Mouse (Mus musculus): Measurements from ENCODE around the gene Gm10974. TPM values are rescaled to one million over a fixed set of nuclear protein-coding genes. Genes with fewer than 3 reads are reported as not detected.

Gene Gm10974
- total and polyA plus RNA-seq, 2 experiments from 2014 or later: not detected

DNA sequence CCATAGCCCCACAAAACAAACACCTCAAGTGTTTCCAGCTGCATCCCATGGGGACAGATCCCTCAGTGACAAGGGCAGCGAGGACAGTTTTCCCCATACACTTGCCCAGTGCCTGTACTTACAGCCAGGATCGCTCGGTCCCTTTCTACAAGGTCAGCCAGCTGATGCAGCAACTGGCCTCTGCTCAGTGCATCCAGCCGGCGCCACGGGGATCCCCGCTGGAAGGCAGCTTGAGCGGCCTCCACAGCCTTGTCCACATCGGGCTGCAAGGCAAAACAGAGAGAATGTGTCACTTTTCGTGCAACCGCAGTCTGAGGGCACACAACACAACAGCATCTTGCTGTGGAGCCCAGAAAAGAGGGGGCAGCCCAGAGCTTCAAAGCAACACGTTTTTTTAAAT is 53.3 kb downstream of the Gm10974 start:
- WGBS: 46% methylated on average over 12 of the region's 12 CpGs
- TF ChIP-seq CTCF (IDR thresholded peaks at IDR 0.05; ENCODE audit: low read depth) (no peak), EP300 (IDR thresholded peaks at IDR 0.05; ENCODE audit: low read depth) (no peak)
- ATAC-seq (ENCODE audit: insufficient read depth, low read depth): no peak

GRCm38 (mm10) chr7:66421903-66422302 is 56.2 kb downstream of the Gm10974 start:
- Histone ChIP-seq H3K9me3 (replicated peaks; ENCODE audit: control insufficient read depth, low read length) (no peaks in the 10 kb centered on the region), H3K36me3 (replicated peaks; ENCODE audit: control insufficient read depth, insufficient read depth, low read length) (no peaks in the 10 kb centered on the region), H3K9ac (replicated peaks; ENCODE audit: low read depth, low read length) (no peak overlapping the region), H3K4me3 (ENCODE audit: low read depth, low read length) (no peak overlapping the region), H3K4me1 (ENCODE audit: control insufficient read depth, insufficient read depth) (no peaks in the 10 kb centered on the region), H3K27me3 (ENCODE audit: control insufficient read depth, insufficient read depth, low read length) (peaks cover 34% of the 10 kb centered on the region), H3K4me2 (ENCODE audit: low read depth, low read length) (no peak overlapping the region), H3K27ac (ENCODE audit: low read depth) (no peak overlapping the region)
- ATAC-seq (ENCODE audit: insufficient read depth, low read depth): no peak
- WGBS: 68% methylated on average over 8 of the region's 8 CpGs
- no peak for DNase-seq (ENCODE audit: low spot score)
- TF ChIP-seq EP300 (IDR thresholded peaks at IDR 0.05; ENCODE audit: low read depth) (no peak), CTCF (IDR thresholded peaks at IDR 0.05; ENCODE audit: low read depth) (no peak)

More for the DNA sequence above, 53.3 kb downstream of the Gm10974 start:
- Histone ChIP-seq H3K9ac (replicated peaks; ENCODE audit: low read depth, low read length) (no peak overlapping the region), H3K27me3 (ENCODE audit: control insufficient read depth, insufficient read depth, low read length) (peaks cover 11% of the 10 kb centered on the region; the same call in 1 of the 2 replicates), H3K4me2 (ENCODE audit: low read depth, low read length) (no peak overlapping the region), H3K36me3 (replicated peaks; ENCODE audit: control insufficient read depth, insufficient read depth, low read length) (no peaks in the 10 kb centered on the region), H3K4me1 (ENCODE audit: control insufficient read depth, insufficient read depth) (no peaks in the 10 kb centered on the region), H3K4me3 (ENCODE audit: low read depth, low read length) (no peak overlapping the region), H3K9me3 (replicated peaks; ENCODE audit: control insufficient read depth, low read length) (no peaks in the 10 kb centered on the region), H3K27ac (ENCODE audit: low read depth) (no peak overlapping the region)
- DNase-seq (ENCODE audit: low spot score): no peak

GRCm38 (mm10) chr7:66427053-66427436 is 61.3 kb downstream of the Gm10974 start:
- TF ChIP-seq CTCF (IDR thresholded peaks at IDR 0.05; ENCODE audit: low read depth) (no peak), EP300 (IDR thresholded peaks at IDR 0.05; ENCODE audit: low read depth) (no peak)
- Histone ChIP-seq H3K27ac (ENCODE audit: low read depth) (no peak overlapping the region), H3K4me1 (ENCODE audit: control insufficient read depth, insufficient read depth) (no peaks in the 10 kb centered on the region), H3K4me2 (ENCODE audit: low read depth, low read length) (peak overlapping the region; percentile 63), H3K9me3 (replicated peaks; ENCODE audit: control insufficient read depth, low read length) (no peaks in the 10 kb centered on the region), H3K36me3 (replicated peaks; ENCODE audit: control insufficient read depth, insufficient read depth, low read length) (no peaks in the 10 kb centered on the region), H3K9ac (replicated peaks; ENCODE audit: low read depth, low read length) (no peak overlapping the region), H3K4me3 (ENCODE audit: low read depth, low read length) (peak overlapping the region; percentile 45), H3K27me3 (ENCODE audit: control insufficient read depth, insufficient read depth, low read length) (peaks cover 50% of the 10 kb centered on the region)
- 2% methylated on average over 23 of the region's 23 CpGs for WGBS
- DNase-seq (ENCODE audit: low spot score): no peak
- no peak for ATAC-seq (ENCODE audit: insufficient read depth, low read depth)

DNA sequence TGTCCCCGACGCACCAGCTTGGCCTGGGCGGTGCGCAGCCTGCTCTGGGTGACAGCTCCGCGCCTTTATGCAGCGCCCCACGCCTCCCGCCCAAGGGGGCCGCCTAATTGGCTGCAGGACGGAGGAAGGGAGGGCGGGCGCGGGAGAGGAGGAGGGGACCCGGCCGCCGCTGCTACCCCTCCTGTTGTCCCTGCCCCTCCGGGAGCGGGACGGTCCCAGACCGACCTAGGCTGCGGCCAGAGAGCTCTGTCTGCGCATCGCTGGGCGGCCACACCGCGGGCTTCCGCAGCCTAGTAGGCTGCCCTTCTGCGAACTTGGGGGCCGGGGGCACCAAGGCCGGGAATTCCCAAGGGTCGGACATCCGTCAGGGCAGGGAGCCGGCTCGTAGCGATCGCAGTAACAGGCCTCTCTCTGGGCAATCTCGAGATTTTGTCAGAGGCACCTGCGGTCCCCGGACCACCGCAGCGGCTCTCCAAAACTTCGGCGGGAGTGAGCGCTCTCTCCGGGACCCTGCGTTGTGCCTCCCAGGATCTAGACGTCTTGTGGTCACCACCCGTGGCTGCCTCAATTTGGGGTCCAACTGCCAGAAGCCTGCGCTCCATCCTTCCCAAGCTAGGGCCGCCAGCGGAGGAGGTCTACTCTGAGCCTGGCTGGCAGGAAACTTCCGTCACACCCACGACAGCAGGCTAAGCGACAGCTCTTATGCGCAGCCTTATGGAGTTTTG is 61.9 kb downstream of the Gm10974 start, which contains the start of gene Aldh1a3:
Gene Aldh1a3 (minus strand): TSS at position 81 of the 725 bp plus-strand sequence.
- peaks cover 50% of the 10 kb centered on the region for H3K27me3 ChIP-seq (ENCODE audit: control insufficient read depth, insufficient read depth, low read length)
- H3K36me3 ChIP-seq (replicated peaks; ENCODE audit: control insufficient read depth, insufficient read depth, low read length): no peaks in the 10 kb centered on the region
- no peaks in the 10 kb centered on the region for H3K4me1 ChIP-seq (ENCODE audit: control insufficient read depth, insufficient read depth)
- ATAC-seq (ENCODE audit: insufficient read depth, low read depth) (peak; percentile 55), DNase-seq (ENCODE audit: low spot score) (peak; percentile 28)
- H3K4me2 ChIP-seq (ENCODE audit: low read depth, low read length): peak within 1 kb of the TSS; percentile 63
- TF ChIP-seq EP300 (IDR thresholded peaks at IDR 0.05; ENCODE audit: low read depth): no peak
- no peak for TF ChIP-seq CTCF (IDR thresholded peaks at IDR 0.05; ENCODE audit: low read depth)
- WGBS: 1% methylated on average over 51 of the region's 56 CpGs
- no peak within 1 kb of the TSS for H3K27ac ChIP-seq (ENCODE audit: low read depth)
- no peaks in the 10 kb centered on the region for H3K9me3 ChIP-seq (replicated peaks; ENCODE audit: control insufficient read depth, low read length)
- H3K4me3 ChIP-seq (ENCODE audit: low read depth, low read length): peak within 1 kb of the TSS; percentile 45
- H3K9ac ChIP-seq (replicated peaks; ENCODE audit: low read depth, low read length): no peak within 1 kb of the TSS

DNA sequence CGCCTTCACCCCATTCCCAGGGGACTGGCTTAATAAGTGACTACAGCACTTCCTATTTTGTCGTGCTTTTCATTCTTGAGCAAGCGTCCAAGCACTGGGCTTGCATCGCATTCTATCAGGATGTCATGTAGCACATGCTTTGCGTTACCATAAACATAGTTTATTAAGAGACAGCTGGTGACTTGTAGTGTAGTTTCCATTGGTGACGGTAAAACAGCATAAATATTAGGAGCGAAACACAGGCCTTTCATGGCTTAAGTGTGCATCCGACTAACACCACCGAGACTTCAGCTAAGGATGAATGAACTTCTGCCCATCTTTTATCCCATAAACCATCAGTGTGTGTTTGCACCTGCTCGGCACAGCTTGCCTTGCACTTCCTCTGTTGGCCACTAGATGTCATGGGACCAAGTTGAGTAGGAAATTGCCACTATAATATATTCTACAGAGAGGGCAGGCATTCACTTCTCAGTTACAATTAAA is 68.8 kb downstream of the Gm10974 start:
- Histone ChIP-seq H3K27ac (ENCODE audit: low read depth) (no peak overlapping the region), H3K27me3 (ENCODE audit: control insufficient read depth, insufficient read depth, low read length) (no peaks in the 10 kb centered on the region), H3K4me3 (ENCODE audit: low read depth, low read length) (no peak overlapping the region), H3K4me1 (ENCODE audit: control insufficient read depth, insufficient read depth) (peaks cover 10% of the 10 kb centered on the region), H3K9ac (replicated peaks; ENCODE audit: low read depth, low read length) (no peak overlapping the region), H3K4me2 (ENCODE audit: low read depth, low read length) (no peak overlapping the region), H3K9me3 (replicated peaks; ENCODE audit: control insufficient read depth, low read length) (no peaks in the 10 kb centered on the region), H3K36me3 (replicated peaks; ENCODE audit: control insufficient read depth, insufficient read depth, low read length) (no peaks in the 10 kb centered on the region)
- ATAC-seq (ENCODE audit: insufficient read depth, low read depth) (no peak), DNase-seq (ENCODE audit: low spot score) (no peak)
- TF ChIP-seq EP300 (IDR thresholded peaks at IDR 0.05; ENCODE audit: low read depth): no peak
- peak; percentile 91 for TF ChIP-seq CTCF (IDR thresholded peaks at IDR 0.05; ENCODE audit: low read depth)
- WGBS: 38% methylated on average over 10 of the region's 10 CpGs

Small RNA genes lying within 50 kb of the gene (microRNA-seq; reads per million reads assigned to microRNA genes)
- not detected for gene Mir7057

Other genes with a start within 250 kb of the Gm10974 start
- 10.3 and 10.7 TPM in 2 replicates for gene Lrrk1, start 22.4 kb downstream of the Gm10974 start, total RNA-seq (2014; rRNA removed; ENCODE audit: low replicate concordance)
- 4.0 and 4.1 TPM in 2 replicates for gene Lrrk1, start 22.4 kb downstream of the Gm10974 start, polyA plus RNA-seq (2015; fragmentation: Nextera tagmentation; extraction: Ambion mirVana)
- 2.2 TPM in 1 of 2 replicates, not detected in the other for gene Aldh1a3, start 61.6 kb downstream of the Gm10974 start, total RNA-seq (2014; rRNA removed; ENCODE audit: low replicate concordance)
- gene Aldh1a3, start 61.6 kb downstream of the Gm10974 start, polyA plus RNA-seq (2015; fragmentation: Nextera tagmentation; extraction: Ambion mirVana): 1.2 and 1.4 TPM in 2 replicates